Mouse (Mus musculus): ENCODE data around the gene C1qb.

DNA sequence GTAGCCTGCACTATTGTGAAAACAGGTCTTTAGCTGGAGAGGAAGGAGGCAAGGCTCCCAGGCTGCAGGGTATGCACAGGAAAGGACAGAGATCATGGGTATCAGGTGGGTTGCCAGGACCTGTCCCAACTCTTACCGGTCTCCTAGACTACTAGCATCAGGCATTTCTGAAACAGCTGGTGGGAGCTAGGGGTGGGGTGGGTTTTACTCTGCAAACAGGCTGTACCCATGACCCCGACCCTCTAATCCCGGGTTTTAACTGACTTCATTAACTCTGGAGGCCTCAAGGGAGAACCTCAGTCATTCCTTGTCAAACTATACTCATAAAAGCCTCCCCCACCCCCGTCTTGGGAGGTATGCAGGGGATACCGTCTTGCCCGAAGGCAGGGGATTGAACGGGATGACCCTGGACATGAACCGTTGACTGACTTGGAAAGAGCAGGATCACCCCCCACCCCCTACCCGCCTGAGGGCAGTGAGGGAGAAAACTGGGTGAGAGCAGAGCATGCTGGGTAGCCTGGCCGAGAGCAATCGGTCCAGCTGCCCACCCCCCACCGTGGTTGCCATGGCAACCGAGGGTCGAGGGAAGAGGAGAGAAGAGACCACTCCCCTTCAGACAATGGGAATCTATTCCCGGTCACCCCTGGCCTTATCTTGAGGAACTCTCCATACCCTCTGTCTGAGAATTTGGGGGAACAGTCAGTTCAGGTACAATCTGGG lies 21.1 kb downstream of the C1qb start:
- no peak for TF ChIP-seq EP300 (IDR thresholded peaks at IDR 0.05)
- no peak for TF ChIP-seq CTCF (IDR thresholded peaks at IDR 0.05)

All from lung, postnatal 0 days (tissue).